Mouse (Mus musculus): ENCODE measurements around the gene Zgpat. TPM values are rescaled to one million over a fixed set of nuclear protein-coding genes. Genes with fewer than 3 reads are reported as not detected.

The Zgpat gene
- total and polyA plus RNA-seq, 3 experiments, result 19.3 to 23.9 (median 20.9) TPM

- TF ChIP-seq BHLHE40 (IDR thresholded peaks at IDR 0.05; ENCODE audit: low read depth, low read length) (0 out of 2 replicates have a peak, but pooled peaks have one; percentile 24), SIN3A (IDR thresholded peaks at IDR 0.05; ENCODE audit: low read length) (peak; percentile 65), MAFK (IDR thresholded peaks at IDR 0.05; ENCODE audit: insufficient replicate concordance, low read length) (peak; percentile 61; the same call in 1 of the 2 replicates), CTCF (conservative IDR thresholded peaks at IDR 0.05 in 1 of 2, IDR thresholded peaks at IDR 0.05 in 1 of 2; ENCODE audit: low read depth in 2 of 2, low read length in 2 of 2) (peak in 1 of 2 experiments; percentile 30; a peak in 2 of 4 replicates), GABPA (IDR thresholded peaks at IDR 0.05; ENCODE audit: insufficient replicate concordance, low read depth, low read length) (no peak), USF1 (IDR thresholded peaks at IDR 0.05; ENCODE audit: low read depth, low read length) (no peak), POLR2A (IDR thresholded peaks at IDR 0.05; ENCODE audit: low read depth, low read length) (no peak), ETS1 (conservative IDR thresholded peaks at IDR 0.05; ENCODE audit: low read depth, low read length) (peak; percentile 57; the same call in 1 of the 2 replicates), MAZ (IDR thresholded peaks at IDR 0.05; ENCODE audit: low read depth, low read length) (peak; percentile 83; the same call in 1 of the 2 replicates), EP300 (IDR thresholded peaks at IDR 0.05; ENCODE audit: low read length) (peak; percentile 86), SMC3 (IDR thresholded peaks at IDR 0.05; ENCODE audit: low read depth, low read length) (no peak; the same call in 1 of the 2 replicates)
These were observed 17.0 kb downstream of the Zgpat start (continued) for GRCm38 (mm10) chr2:181381631-181382306.

- H3K36me3 ChIP-seq (replicated peaks in 1 of 2; ENCODE audit: control insufficient read depth in 1 of 2, insufficient read depth in 1 of 2, low read length in 1 of 2), result peaks cover 56 to 88% of the 10 kb centered on the region in 2 experiments
- H3K79me2 ChIP-seq (replicated peaks; ENCODE audit: control insufficient read depth, extremely low read depth, insufficient read depth, poor library complexity, severe bottlenecking), result no peaks in the 10 kb centered on the region
These were observed 19.7 kb downstream of the Zgpat start for GRCm38 (mm10) chr2:181384463-181384862.

GRCm38 (mm10) chr2:181384919-181385391 is 20.2 kb downstream of the Zgpat start:
- H3K9me3 ChIP-seq (replicated peaks; ENCODE audit: low read length), result no peaks in the 10 kb centered on the region
- H3K4me2 ChIP-seq (ENCODE audit: insufficient read depth, low read depth, poor library complexity, severe bottlenecking), result no peak overlapping the region
- H3K36me3 ChIP-seq (replicated peaks in 1 of 2; ENCODE audit: control insufficient read depth in 1 of 2, insufficient read depth in 1 of 2, low read length in 1 of 2), result peaks cover 52 to 88% of the 10 kb centered on the region in 2 experiments
- TF ChIP-seq CHD1 (IDR thresholded peaks at IDR 0.05; ENCODE audit: low read depth, low read length) (no peak), ETS1 (conservative IDR thresholded peaks at IDR 0.05; ENCODE audit: low read depth, low read length) (no peak), PAX5 (IDR thresholded peaks at IDR 0.05; ENCODE audit: low read length) (no peak), USF2 (conservative IDR thresholded peaks at IDR 0.05; ENCODE audit: low read depth, low read length) (no peak), ZKSCAN1 (IDR thresholded peaks at IDR 0.05; ENCODE audit: borderline replicate concordance, low read depth, low read length) (no peak), MEF2A (IDR thresholded peaks at IDR 0.05; ENCODE audit: borderline replicate concordance, low read depth, low read length) (no peak), UBTF (IDR thresholded peaks at IDR 0.05; ENCODE audit: low read depth, low read length) (no peak), MAX (IDR thresholded peaks at IDR 0.05; ENCODE audit: low read length) (no peak), E2F4 (IDR thresholded peaks at IDR 0.05; ENCODE audit: insufficient replicate concordance, low read depth, low read length) (no peak), JUND (conservative IDR thresholded peaks at IDR 0.05; ENCODE audit: low read depth, low read length) (no peak), KAT2A (IDR thresholded peaks at IDR 0.05; ENCODE audit: insufficient replicate concordance, low read length) (no peak), CTCF (conservative IDR thresholded peaks at IDR 0.05 in 1 of 2, IDR thresholded peaks at IDR 0.05 in 1 of 2; ENCODE audit: low read depth in 2 of 2, low read length in 2 of 2) (no peak), ZC3H11A (IDR thresholded peaks at IDR 0.05; ENCODE audit: low read depth, low read length) (no peak)
- H3K79me2 ChIP-seq (replicated peaks; ENCODE audit: control insufficient read depth, extremely low read depth, insufficient read depth, poor library complexity, severe bottlenecking), result no peaks in the 10 kb centered on the region
- in situ Hi-C loops (cut with MboI; ENCODE audit: low pct_ligation_motif_present, low pct_unique_long_range_greater_than_20kb, low sequenced_read_pairs), result no loop called here
- dilution Hi-C loops (cut with MboI; ENCODE audit: extremely low pct_ligation_motif_present, extremely low pct_unique_long_range_greater_than_20kb, low sequenced_read_pairs), result no loop called here
- H3K27ac ChIP-seq (ENCODE audit: insufficient read depth, low read depth), result no peak overlapping the region
- no peak for DNase-seq (ENCODE audit: extremely low read depth)
- no peaks in the 10 kb centered on the region for H3K27me3 ChIP-seq (replicated peaks)
- no peak overlapping the region for H3K4me3 ChIP-seq (replicated peaks in 1 of 3; ENCODE audit: low read depth in 2 of 3, low read length in 2 of 3, poor library complexity in 1 of 3)
- peaks cover 19 to 31% of the 10 kb centered on the region in 2 experiments for H3K4me1 ChIP-seq (ENCODE audit: control insufficient read depth in 1 of 2, insufficient read depth in 2 of 2)
- no peak overlapping the region for H3K9ac ChIP-seq (ENCODE audit: insufficient read depth, low read depth)

More at GRCm38 (mm10) chr2:181384463-181384862, 19.7 kb downstream of the Zgpat start:
- no peaks in the 10 kb centered on the region for H3K27me3 ChIP-seq (replicated peaks)
- no peaks in the 10 kb centered on the region for H3K9me3 ChIP-seq (replicated peaks; ENCODE audit: low read length)
- no peak overlapping the region for H3K4me3 ChIP-seq (replicated peaks in 1 of 3; ENCODE audit: low read depth in 2 of 3, low read length in 2 of 3, poor library complexity in 1 of 3)
- dilution Hi-C loops (cut with MboI; ENCODE audit: extremely low pct_ligation_motif_present, extremely low pct_unique_long_range_greater_than_20kb, low sequenced_read_pairs), result no loop called here
- peaks cover 19 to 32% of the 10 kb centered on the region in 2 experiments for H3K4me1 ChIP-seq (ENCODE audit: control insufficient read depth in 1 of 2, insufficient read depth in 2 of 2)
- no peak overlapping the region for H3K9ac ChIP-seq (ENCODE audit: insufficient read depth, low read depth)
- TF ChIP-seq JUN (IDR thresholded peaks at IDR 0.05; ENCODE audit: insufficient read depth, low read depth, low read length) (no peak), ZC3H11A (IDR thresholded peaks at IDR 0.05; ENCODE audit: low read depth, low read length) (no peak), ZMIZ1 (IDR thresholded peaks at IDR 0.05; ENCODE audit: low read depth, low read length) (no peak), POLR2A (IDR thresholded peaks at IDR 0.05; ENCODE audit: low read depth, low read length) (no peak), IRF4 (IDR thresholded peaks at IDR 0.05; ENCODE audit: low read depth, low read length) (no peak), POLR2AphosphoS2 (IDR thresholded peaks at IDR 0.05; ENCODE audit: low read depth, low read length) (no peak), SMC3 (IDR thresholded peaks at IDR 0.05; ENCODE audit: low read depth, low read length) (no peak), EP300 (IDR thresholded peaks at IDR 0.05; ENCODE audit: low read length) (no peak), MAX (IDR thresholded peaks at IDR 0.05; ENCODE audit: low read length) (no peak), GABPA (IDR thresholded peaks at IDR 0.05; ENCODE audit: insufficient replicate concordance, low read depth, low read length) (no peak), KAT2A (IDR thresholded peaks at IDR 0.05; ENCODE audit: insufficient replicate concordance, low read length) (no peak), HCFC1 (IDR thresholded peaks at IDR 0.05; ENCODE audit: low read depth, low read length) (no peak), MEF2A (IDR thresholded peaks at IDR 0.05; ENCODE audit: borderline replicate concordance, low read depth, low read length) (no peak), MAFK (IDR thresholded peaks at IDR 0.05; ENCODE audit: insufficient replicate concordance, low read length) (no peak), ZNF384 (IDR thresholded peaks at IDR 0.05; ENCODE audit: low read depth, low read length) (no peak), ZKSCAN1 (IDR thresholded peaks at IDR 0.05; ENCODE audit: borderline replicate concordance, low read depth, low read length) (no peak)
- no peak overlapping the region for H3K4me2 ChIP-seq (ENCODE audit: insufficient read depth, low read depth, poor library complexity, severe bottlenecking)
- DNase-seq (ENCODE audit: extremely low read depth), result no peak
- in situ Hi-C loops (cut with MboI; ENCODE audit: low pct_ligation_motif_present, low pct_unique_long_range_greater_than_20kb, low sequenced_read_pairs), result no loop called here
- H3K27ac ChIP-seq (ENCODE audit: insufficient read depth, low read depth), result no peak overlapping the region

Measured in CH12.LX (cell line).